Mouse (Mus musculus) adrenal gland, adult 18-20 months (tissue): ENCODE data around the gene Smpdl3b. TPM values are rescaled to one million over a fixed set of nuclear protein-coding genes. Genes with fewer than 3 reads are reported as not detected.
"Not testable (repeated sequence)": the region's sequence is repeated elsewhere in the genome, so short reads cannot be mapped to it uniquely, and the experiment has no call there.

Experiments used
- DNase-seq, 2 experiments: peaks; one replicate each; pipeline ENCODE4 v3.0.0; 2021 to 2022; ENCODE audit warnings: low spot score in 2 of 2
- long read RNA-seq, 2 experiments: library from polyadenylated mRNA; stranded (forward); transcript quantifications; one replicate each; pipeline ENCODE4 v2.0.0; 2021
- total RNA-seq, 2 experiments: library from RNA; stranded (reverse); gene quantifications; 1 replicate in 1 of 2; 2 replicates in 1 of 2; pipeline ENCODE4 v1.2.3; 2021

The Smpdl3b gene
- total RNA-seq, result 10 to 100 TPM in 1 of 2 experiments, under 1 TPM in 1; 0.83 to 15.0 TPM
- long read RNA-seq, experiment 1, partial matches to known transcripts, result 0 of 1 reads
- long read RNA-seq, experiment 1, other reads (novel, unspliced or antisense), result 0 of 1 reads
- long read RNA-seq, experiment 2, transcript Smpdl3b-201 (8 exons, 2,006 nt), result major isoform, 8 of 10 reads
- long read RNA-seq, experiment 2, partial matches to known transcripts, result 1 of 10 reads
- long read RNA-seq, experiment 2, other reads (novel, unspliced or antisense), result 1 of 10 reads

DNA sequence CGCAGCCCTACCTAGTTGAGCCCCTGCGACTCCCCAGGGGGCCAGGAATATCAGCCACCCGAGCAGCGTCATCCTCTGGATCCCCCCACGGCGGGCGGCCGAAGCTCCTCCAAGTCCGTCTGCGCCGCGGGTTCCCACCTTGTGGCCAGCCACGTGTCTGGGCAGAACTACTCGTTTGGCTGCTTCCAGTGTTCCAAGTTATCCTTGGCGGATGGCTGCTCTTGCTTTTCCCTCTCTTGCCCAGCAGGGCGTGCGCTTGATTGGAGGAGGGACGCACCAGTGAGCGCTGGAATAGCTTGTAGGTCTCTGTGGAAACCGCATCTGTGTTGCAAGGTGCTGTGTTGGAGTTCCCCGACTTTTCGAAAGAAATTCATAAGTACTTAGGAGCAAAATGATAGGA, at the start of gene Smpdl3b:
Smpdl3b (minus strand) TSS at position 279 of the 400 bp plus-strand sequence.
- DNase-seq, result peak; percentile 63 to 66

DNA sequence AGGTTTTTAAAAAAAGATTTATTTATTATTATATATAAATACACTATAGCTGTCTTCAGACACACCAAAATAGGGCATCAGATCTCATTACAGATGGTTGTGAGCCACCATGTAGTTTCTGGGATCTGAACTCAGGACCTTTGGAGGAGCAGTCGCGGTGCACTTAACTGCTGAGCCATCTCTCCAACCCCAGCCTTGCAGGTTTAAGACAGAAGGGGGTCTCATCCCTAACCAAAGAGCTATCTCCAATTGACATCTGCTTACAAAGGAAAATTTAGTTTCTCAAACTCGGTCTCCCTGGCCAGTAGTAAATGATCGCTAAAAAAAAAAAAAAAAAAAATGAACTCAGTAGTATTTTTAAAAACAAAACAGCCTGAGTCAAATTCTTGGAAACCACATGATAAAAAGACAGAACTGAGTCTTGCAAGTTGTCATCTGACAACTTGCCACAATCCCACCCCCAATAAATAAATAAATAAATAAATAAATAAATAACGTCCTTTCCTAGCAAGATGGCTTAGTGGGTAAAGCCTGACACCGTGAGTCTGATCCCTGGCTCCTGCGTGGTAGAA, 49.7 kb upstream of the Smpdl3b start:
- DNase-seq, result no peak

DNA sequence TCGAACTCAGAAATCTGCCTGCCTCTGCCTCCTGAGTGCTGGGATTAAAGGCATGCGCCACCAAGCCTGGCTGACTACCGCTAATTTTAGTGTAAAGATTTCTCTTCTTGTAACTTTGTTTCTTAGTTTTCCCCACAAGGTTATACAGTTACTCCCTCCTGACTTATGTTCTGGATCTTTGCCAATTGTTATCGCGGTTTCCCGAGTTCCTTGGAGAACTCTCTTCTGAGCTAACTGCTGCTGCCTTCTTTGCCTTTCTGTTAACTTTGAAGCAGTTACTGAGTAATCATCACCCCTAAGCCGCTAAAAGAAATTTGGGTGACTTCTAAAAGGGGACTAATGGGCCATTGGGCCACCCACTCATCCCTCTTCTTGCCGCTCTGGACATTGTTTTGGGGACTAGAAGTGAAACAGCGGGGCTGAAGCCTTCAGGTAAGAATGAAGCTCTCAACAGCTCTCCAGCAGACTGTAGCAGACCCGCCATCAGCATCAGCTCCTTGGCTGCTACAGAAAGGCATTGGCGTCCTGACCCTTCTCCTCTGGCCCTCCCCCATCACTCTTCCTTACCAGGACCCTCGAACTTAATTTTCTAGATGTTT, 48.6 kb upstream of the Smpdl3b start:
- DNase-seq, result no peak

DNA sequence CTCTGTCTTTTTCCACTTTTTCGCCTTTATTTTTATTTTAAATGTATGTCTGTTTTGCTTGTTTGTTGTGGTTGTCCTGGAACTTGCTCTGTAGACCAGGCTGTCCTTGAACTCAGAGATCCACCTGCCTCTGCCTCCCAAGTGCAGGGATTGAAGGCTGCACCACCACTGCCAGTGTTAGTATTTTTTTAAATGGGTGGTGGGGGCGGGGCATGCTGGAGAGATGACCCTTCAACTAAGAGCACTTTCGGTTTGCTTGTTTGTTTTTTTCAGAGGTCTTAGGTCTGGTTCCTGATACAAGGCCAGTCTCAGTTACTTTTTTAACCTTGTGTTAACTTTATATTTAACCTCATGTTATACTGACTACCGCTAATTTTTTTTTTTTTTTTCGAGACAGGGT, 48.1 kb upstream of the Smpdl3b start:
- DNase-seq, result no peak

DNA sequence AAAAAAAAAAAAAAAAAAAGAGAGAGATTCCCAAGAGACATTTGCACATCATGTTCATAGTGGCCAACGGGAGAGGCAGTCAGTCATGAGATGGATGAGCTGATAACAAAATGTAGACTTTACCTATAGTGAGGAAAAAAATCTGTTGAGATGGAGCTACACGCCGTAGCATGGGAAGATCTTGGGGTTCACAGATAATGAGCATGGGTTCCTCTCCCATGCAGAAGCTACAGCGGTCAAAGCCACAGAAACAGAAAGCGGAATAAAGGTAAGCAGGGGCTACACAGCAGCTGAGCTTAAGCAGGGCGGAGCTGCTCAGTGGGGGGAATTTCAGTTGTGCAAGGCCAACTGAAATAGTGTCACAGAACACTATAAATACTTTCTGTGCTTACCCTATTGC, 47.3 kb upstream of the Smpdl3b start:
- no peak for DNase-seq

DNA sequence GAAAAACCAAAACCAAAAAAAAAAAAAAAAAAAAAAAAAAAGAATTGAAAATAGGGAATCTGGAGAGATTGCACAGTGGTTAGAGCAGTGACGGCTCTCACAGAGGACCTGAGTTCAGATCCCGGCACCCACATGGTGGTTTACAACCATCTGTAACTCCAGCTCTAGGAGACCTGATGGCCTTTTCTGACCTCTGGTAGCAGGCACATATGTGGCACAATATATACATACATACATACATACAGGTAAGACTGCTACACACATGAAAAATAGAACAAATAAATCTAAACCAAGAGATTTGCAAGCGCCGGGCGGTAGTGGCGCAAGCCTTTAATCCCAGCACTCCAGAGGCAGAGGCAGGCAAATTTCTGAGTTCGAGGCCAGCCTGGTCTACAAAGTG, 46.8 kb upstream of the Smpdl3b start:
- no peak for DNase-seq

DNA sequence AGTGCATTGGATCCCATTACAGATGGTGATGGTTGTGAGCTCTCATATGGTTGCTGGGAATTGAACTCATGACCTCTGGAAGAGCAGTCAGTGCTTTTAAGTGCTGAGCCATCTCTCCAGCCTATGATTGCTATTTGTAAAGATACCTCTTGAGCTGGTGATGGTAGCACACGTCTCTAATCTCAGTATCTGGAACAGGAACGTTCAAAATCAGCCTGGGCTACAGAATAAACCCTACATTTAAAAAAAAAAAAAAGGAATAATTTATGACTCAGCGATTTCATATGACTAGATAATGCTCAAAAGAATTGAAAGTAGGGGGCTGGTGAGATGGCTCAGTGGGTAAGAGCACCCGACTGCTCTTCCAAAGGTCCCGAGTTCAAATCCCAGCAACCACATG, 46.2 kb upstream of the Smpdl3b start:
- DNase-seq, result no peak

DNA sequence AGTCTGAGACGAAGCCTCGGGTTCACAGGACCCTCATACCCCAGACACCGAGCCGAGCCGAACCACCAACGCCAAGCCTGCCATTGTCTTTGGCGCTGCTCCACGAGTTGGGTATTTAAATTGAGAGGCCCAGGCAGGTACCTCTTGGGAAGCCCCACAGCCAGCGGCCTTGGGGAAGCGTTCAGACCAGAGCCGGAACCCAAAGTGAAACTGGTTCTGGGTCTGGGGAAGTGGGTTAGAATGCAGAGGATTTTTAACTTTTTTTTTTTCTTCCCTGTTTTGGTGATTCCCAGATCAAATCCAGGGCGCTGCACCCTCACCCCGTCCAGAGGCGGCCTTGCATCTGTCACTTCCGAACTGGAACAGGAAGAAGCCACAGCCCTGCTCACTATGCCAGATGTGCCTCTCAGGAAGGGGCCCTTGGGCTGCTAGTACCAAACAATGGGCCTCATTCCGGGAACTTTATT, 45.2 kb upstream of the Smpdl3b start:
- DNase-seq, result no peak

DNA sequence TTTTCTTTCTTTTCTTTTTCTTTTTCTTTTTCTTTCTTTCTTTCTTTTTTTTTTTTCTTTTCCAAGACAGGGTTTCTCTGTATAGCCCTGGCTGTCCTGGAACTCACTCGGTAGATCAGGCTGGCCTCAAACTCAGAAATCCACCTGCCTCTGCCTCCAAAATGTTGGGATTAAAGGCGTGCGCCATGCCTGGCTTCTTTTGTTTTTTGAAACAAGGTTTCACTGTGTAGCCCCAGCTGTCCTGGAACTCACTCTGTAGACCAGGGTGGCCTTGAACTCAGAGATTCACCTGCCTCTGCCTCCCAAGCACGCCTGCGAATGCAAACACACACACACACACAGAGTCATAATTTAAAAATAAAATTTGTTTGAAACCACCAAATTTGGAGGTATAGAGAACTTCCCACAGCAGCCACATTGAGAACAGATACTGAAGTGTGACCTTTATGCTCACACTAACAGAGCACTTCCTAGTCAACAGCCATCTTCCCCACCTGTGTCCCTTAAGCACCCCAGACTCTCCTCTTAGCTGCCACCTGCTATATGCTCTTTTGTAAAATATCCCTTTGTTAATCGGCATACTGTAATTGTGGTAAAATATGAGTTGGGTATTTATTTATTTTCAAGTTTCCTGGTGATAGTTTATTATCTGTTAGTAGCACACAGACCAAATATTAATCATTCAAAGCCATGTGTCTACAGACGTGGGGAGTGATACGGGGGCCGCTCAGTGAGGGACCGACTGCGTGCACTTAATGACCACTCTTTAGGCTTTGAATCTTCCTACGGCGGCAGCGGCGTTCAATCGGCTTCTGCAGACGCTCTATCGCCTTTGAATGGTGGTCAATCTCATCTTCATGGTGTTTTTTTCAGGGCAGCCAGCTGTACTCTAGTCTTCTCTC, 44.4 kb upstream of the Smpdl3b start:
- DNase-seq, result no peak

DNA sequence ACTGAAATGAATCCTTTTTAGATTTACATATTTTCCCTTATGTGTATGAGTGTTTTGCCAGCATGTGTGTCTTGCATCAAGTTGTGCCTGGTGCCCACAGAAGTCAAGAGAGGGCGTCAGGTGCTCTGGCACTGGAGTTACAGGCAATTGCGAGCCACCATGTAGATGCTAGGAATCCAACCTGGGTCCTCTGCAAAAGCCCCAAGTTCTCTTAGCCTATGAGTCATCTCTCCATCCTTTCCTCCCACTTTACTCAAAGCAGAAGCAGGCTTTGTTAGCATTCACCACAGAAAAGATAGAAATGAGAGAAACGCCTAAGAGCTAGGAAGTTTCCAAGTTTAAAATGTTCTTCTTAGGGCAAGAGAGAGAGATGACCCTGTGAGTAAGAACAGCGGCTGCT, 42.8 kb upstream of the Smpdl3b start:
- no peak for DNase-seq

DNA sequence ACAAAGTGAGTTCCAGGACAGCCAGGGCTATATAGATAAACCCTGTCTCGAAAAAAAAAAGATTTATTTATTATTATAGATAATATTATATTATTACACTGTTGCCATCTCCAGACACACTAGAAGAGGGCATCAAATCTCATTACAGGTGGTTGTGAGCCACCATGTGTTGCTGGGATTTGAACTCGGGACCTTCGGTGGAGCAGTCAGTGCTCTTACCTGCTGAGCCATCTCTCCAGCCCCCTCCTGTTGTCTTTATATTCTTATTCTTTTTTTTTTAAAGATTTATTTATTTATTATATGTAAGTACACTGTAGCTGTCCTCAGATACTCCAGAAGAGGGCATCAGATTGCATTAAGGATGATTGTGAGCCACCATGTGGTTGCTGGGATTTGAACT, 41.6 kb upstream of the Smpdl3b start:
- DNase-seq, result not testable (repeated sequence)

DNA sequence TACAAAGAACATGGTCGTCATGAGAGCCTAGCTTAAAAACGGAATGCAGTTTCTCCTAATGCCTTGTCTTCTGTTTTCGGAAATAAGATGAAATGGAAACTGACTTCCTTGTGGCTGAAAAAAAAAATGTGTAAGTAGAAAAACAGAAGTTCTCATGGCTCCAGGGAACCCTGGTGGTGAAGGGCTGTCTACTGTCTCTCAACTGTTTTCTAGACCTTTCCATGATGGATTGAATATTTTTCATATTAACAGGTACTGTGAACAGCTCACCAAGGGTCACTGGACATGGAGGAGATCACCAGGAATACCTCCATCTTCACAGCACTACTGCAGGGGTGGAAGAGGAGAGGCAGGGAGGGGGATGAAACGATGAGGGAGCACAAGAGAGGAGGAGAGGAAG, 41.0 kb upstream of the Smpdl3b start:
- no peak for DNase-seq

DNA sequence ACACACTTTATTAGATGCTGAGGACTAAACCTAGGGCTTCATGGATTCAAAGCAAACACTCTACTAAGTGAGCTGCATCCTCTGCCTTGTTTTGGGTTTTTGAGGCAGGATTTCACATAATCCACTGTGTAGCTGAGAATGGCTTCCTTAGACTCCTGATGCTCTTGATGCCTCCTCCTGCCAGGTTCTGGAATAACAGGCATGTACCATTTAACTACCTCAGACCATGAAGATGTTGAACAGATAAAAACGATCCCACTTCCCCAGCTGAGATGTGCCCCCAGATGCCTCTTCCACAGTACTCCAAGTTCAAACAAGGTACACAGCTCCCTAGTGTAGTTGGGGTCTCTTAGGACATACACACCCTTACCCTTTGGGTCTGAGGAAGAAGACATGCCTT, 40.4 kb upstream of the Smpdl3b start:
- no peak for DNase-seq

DNA sequence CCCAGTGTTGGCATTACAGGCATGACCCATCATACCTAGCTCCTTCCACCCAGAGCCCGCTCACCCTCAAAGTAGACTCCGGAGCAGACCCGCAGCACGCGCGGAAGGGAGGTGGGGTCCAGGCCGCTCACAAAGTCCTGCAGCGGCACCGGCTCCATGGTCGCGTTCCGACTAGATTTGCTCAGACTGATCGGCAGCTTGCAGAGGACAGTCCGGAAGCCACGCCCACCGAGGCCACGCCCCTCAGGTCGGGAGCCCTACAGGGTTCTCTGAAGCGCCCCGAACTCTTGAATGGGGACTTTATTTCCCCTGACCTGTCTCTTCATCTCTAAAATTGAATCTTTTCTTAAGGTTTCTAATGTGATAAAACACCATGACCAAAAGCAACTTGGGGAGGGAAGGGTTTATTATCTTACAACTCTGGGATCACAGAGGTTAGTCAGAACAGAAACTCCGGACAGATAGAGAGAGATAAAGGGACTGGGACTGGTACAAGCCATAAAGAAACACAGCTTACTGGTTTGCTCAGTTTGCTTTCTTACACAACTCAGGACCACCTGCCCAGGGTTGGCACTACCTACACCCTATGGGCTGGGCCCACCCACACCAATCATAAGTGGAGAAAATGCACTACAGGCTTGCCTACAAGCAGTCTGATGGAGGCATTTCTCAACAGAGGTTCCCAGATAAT, 39.3 kb upstream of the Smpdl3b start, which contains the start of gene Themis2:
Themis2 (minus strand) TSS at position 192 of the 691 bp plus-strand sequence.
- peak; percentile 69 to 79 for DNase-seq

DNA sequence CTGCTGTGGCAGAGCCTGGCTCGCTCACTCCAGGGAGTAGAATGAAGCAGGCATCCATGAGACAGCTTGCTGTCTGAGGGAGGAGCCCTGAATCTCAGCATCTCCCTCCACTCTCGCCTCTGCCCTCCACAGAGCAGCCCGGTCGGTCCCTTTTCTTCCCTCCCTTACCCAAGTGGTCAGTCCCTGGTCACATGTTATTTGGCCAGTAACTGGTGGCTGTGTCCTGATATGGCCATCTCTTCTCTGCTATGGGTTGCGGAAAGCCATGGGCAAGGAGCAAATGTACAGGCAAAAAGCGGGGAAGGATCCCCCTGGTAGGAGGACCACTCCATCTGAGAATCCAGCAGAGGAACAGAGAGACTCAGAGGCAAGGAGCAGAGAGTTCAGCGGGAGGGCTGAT, 38.1 kb upstream of the Smpdl3b start:
- no peak for DNase-seq

DNA sequence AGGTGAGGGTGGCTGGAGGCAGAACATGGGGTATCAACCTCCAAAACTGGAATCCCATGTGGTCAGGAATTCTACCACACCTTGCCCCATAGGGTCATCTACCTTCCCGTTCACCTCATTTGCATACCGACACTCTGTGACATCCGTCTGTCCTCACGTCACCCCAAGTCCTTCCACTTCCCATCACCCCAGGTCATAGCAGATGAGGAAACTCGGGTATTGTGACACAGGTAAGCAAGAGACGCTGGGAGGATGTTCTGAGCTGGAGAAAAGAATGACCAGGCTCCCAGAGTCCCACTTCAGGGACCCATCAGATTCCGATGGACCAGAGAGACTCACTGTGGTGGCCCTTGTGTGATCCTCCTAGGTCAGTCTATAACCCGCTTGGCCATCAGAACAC, 37.7 kb upstream of the Smpdl3b start:
- no peak for DNase-seq

DNA sequence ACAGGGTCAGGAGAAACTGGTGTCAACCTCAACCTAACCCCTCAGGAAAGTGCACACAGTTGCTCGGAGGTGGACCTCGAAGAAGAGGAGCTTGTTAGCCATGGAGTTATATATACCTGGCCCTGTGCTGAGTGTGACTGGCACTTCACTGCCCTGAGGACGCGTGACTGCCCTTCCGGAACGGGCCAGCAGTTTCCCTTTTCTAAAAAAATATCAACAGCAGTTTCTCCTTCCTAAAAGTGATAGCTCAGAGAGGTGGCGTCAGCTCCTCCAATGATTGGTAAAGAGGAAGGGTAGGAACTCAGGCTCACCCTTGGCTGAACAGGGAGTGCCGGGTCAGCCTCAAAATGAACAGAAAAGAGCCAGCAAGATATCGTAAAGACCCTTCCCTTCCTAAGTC, 37.0 kb upstream of the Smpdl3b start:
- no peak for DNase-seq

DNA sequence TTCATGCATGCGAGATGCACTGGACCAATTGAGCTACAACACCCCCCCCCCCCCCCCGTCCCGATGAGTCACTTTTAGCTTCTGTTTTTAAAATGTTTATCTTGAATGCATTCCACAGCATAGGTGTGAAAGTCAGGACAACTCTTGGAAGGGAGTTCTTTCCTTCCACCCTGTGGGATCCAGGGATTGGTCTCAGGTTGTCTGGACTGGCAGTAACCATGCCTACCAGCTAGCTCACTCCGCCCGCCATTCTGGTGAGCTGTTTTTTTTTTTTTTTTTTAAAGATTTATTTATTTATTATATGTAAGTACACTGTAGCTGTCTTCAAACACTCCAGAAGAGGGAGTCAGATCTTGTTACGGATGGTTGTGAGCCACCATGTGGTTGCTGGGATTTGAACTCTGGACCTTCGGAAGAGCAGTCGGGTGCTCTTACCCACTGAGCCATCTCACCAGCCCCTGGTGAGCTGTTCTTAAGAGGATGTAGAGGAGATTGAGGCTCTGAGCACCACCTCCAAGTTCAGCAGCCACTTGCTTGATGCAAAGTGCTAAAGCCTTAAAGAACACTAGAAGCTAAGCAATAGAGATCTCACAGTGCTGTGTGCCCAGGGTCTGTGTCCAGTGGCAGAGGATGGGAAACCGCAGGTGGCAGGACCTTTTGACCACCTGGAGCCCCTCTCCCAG, 36.4 kb upstream of the Smpdl3b start:
- DNase-seq, result not testable (repeated sequence)

DNA sequence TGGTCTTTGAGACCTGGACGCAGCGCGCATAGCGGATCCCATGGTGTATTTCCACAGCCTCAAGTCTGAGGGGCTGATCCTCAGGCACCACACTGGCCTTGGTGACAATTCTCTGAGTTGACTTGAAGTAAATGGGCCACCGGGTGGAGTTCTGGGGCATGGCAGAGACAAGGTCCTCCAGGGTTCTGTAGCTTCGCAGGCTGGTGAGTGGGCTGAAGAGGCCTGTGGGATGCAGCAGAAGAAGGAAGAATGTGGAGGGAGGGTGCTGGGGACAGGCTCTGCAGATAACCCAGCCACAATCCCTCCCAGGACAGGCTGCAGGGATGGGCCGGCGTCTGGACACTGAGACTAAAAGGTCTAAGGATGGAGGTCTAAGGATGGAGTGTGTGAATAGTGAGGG, 32.7 kb upstream of the Smpdl3b start:
- DNase-seq, result no peak

DNA sequence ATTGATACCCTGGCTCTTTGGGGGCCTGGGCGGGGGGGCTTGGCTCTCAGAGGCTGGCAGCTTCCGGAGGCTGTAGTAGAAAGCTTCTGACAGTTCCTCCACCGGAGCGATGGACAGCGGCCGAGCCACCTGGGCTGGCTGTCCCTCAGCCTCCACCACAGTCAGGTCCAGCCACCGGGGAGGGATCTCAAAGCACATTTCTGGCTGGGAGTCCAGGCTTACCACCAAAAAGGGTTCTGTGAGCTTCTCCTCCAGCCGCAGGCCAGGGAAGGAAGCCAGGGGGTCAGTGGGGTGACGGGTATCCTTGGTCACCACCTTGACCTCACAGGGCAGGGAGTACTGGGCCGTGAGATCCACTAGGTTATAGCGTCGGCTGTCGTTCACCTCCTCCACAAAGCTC, 28.2 kb upstream of the Smpdl3b start:
- DNase-seq, result no peak
